Mouse (Mus musculus) forebrain, embryonic 11.5 days (tissue): Measurements from ENCODE around the gene Srxn1. TPM values are rescaled to one million over a fixed set of nuclear protein-coding genes. Genes with fewer than 3 reads are reported as not detected.
"Not testable (repeated sequence)": the region's sequence is repeated elsewhere in the genome, so short reads cannot be mapped to it uniquely, and the experiment has no call there.

ENCODE experiments used
- ATAC-seq: fragments of 200-750 bp; cut with Nextera tagmentation; replicated peaks from 2 replicates; pipeline ENCODE4 v1.8.0; 2017; ENCODE audit warnings: moderate TSS enrichment; ENCODE audit not compliant: low FRiP score
- DNase-seq: peaks from one replicate; pipeline ENCODE4 v3.0.0-alpha.2; 2017; ENCODE audit warnings: low spot score
- H3K27ac ChIP-seq: fragments of 300-500 bp; sonication (generic); 2 replicates; pipeline ENCODE4 v1.5.1; 2014; ENCODE audit warnings: low read depth, low read length
- H3K27me3 ChIP-seq: fragments of 300-500 bp; sonication (generic); 2 replicates; pipeline ENCODE4 v1.6.1; 2014; ENCODE audit warnings: mild to moderate bottlenecking, low read length, mixed read lengths; ENCODE audit not compliant: control insufficient read depth, insufficient read depth
- H3K36me3 ChIP-seq: fragments of 300-500 bp; sonication (generic); 2 replicates; pipeline ENCODE4 v1.6.1; 2014; ENCODE audit warnings: mild to moderate bottlenecking, low read length, moderate library complexity, mixed read lengths; ENCODE audit not compliant: control insufficient read depth, insufficient read depth
- H3K4me1 ChIP-seq: fragments of 300-500 bp; sonication (generic); replicated peaks from 2 replicates; pipeline ENCODE4 v1.6.1; 2014; ENCODE audit warnings: low read length, mixed read lengths; ENCODE audit not compliant: control insufficient read depth, insufficient read depth
- H3K4me2 ChIP-seq: fragments of 300-500 bp; sonication (generic); 2 replicates; pipeline ENCODE4 v1.6.1; 2014; ENCODE audit warnings: low read depth, mild to moderate bottlenecking, low read length, moderate library complexity, mixed read lengths; ENCODE audit not compliant: severe bottlenecking
- H3K4me3 ChIP-seq: fragments of 300-500 bp; sonication (generic); 2 replicates; pipeline ENCODE4 v1.5.1; 2014; ENCODE audit warnings: low read depth, low read length
- H3K9ac ChIP-seq: fragments of 300-500 bp; sonication (generic); 2 replicates; pipeline ENCODE4 v1.6.1; 2014; ENCODE audit warnings: low read length
- H3K9me3 ChIP-seq: fragments of 300-500 bp; sonication (generic); 2 replicates; pipeline ENCODE4 v1.6.1; 2016; ENCODE audit warnings: low read length, mixed read lengths; ENCODE audit not compliant: control insufficient read depth
- WGBS: fragments of 180-500 bp; shearing (Covaris S2); extraction: QIAGEN DNeasy Blood & Tissue Kit; methylation state at CpG from one replicate; pipeline ENCODE4 v1.1.7; 2014; 5-methylcytosine and 5-hydroxymethylcytosine counted together
- polyA plus RNA-seq: library from polyadenylated mRNA; unstranded; fragments of >200 nt; fragmentation: Nextera tagmentation; extraction: Ambion mirVana; gene quantifications from 2 replicates; pipeline ENCODE4 v1.2.1, GENCODE M21; 2014

The Srxn1 gene
- 14.3 and 15.0 TPM in 2 replicates for polyA plus RNA-seq

DNA sequence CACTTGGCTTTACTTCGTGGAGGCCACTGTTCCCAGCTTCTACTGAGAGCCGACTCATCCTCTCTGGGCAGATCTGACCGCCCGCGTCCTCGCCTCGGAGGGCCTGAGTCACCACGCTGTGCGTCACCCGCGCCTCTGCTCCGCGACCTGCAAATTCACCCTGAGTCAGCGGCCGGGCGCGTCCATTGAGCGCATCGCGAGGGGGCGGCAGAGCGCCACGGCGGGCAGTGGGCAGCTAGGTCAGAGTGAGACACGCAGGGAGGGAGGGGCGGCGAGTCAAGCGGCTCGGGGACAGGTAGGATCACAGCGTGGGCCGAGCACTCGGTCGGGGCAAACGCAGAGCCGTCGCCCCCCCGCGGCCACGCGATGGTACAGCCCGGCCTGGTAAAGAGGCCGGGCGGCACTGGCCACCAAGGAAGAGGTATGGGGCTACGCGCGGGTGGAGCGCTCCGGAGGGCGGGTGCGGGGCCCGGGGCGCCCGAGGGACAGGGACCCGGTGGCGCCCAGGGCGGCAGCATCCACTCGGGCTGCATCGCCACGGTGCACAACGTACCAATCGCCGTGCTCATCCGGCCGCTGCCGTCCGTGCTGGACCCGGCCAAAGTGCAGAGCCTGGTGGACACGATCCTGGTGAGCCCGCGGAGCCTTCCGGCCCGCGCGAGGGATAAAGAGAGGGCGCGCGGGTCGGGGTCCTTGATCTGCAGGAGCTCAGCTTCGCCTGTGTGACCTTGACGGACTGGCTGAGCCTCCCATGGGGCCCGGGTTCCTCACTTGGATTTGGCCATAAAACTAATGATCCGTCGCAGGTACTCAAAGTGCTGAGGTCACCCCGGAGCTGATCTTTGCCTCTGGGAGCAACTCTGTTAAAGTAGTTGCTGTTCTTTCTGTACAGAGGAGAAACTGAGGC lies at the start of gene Srxn1:
Srxn1 (plus strand) TSS at position 199 of the 907 bp plus-strand sequence.
- peak within 1 kb of the TSS; percentile 25; the same call in 1 of the 2 replicates for H3K27ac ChIP-seq
- DNase-seq (peak; percentile 91), ATAC-seq (peak; percentile 91)
- H3K4me1 ChIP-seq: peaks cover 7% of the 10 kb centered on the region; the same call in 1 of the 2 replicates
- peak within 1 kb of the TSS; percentile 86 for H3K9ac ChIP-seq
- peak within 1 kb of the TSS; percentile 65 for H3K4me3 ChIP-seq
- H3K4me2 ChIP-seq: peak within 1 kb of the TSS; percentile 89
- WGBS: 2% methylated on average over 76 of the region's 84 CpGs
- H3K27me3 ChIP-seq: no peaks in the 10 kb centered on the region; the same call in 1 of the 2 replicates
- no peaks in the 10 kb centered on the region for H3K9me3 ChIP-seq
- no peaks in the 10 kb centered on the region for H3K36me3 ChIP-seq

DNA sequence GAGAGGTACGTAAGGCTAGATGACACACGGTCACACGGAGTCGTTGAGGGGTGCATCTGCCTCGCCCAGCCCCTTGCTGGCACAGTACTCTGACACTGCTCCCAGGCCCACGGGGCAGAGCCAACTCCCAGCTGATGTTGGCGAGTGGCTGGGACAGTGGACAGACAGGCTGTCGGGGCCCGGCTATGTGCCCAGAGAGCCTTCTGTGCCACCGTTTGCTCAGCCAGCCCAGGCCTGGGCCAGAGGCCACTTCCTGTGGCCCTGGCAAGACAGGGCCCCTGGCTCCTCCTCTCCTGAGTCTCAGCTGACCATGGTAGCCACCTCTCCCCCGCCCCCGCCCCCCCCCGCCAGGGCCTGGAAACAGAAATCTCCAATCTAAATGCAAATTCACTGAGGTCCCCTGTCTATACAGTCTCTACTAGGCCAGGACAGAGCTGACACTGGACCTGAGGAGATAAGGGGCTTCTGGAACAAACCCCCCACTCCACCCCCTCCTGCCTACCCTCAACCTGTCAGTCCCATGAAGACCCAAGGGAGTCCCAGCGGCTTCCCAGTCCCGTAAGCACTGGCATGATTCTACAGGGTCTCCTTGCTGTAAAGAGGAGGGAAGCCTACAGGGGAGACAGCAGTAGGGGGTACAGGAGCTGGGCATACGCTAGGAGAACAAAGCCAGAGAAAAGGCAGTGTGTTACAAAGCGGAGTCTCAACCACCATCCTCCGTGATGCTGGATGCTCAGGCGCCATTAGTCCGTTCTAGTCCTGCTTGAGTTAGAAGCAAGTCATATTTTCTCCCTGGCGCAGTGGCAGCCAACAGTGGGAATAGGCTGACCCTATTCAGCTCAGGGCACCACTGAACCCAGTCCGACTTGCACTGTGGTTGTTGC lies 48.7 kb upstream of the Srxn1 start:
- no peak overlapping the region for H3K4me3 ChIP-seq
- WGBS: 64% methylated on average over 22 of the region's 22 CpGs
- DNase-seq (no peak), ATAC-seq (peak; percentile 48)
- peaks cover 4% of the 10 kb centered on the region for H3K27me3 ChIP-seq
- no peak overlapping the region for H3K4me2 ChIP-seq
- H3K36me3 ChIP-seq: no peaks in the 10 kb centered on the region
- H3K27ac ChIP-seq: no peak overlapping the region
- H3K9me3 ChIP-seq: no peaks in the 10 kb centered on the region
- no peak overlapping the region; the same call in 1 of the 2 replicates for H3K9ac ChIP-seq
- peaks cover 17% of the 10 kb centered on the region for H3K4me1 ChIP-seq

DNA sequence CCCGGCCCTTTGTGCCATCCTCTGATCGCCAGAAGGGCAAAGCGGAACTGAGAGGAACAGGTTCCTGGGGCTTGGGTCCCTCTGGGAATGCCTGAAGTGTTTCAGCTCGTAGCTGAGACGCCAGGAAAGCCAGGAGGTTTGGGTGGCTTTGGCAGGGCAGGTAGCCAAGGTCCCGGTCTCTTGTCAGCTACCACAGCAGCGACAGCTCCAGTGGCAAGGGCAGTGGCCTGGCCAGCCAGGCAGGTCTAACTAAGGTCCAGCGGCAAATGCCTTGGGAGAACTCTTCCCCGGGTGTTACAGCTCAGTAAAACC lies 48.1 kb upstream of the Srxn1 start:
- WGBS: 74% methylated on average over 9 of the region's 9 CpGs
- no peak overlapping the region; the same call in 1 of the 2 replicates for H3K9ac ChIP-seq
- no peak for DNase-seq
- no peak overlapping the region for H3K27ac ChIP-seq
- no peak overlapping the region for H3K4me2 ChIP-seq
- H3K36me3 ChIP-seq: no peaks in the 10 kb centered on the region
- ATAC-seq: no peak
- H3K4me3 ChIP-seq: no peak overlapping the region
- H3K4me1 ChIP-seq: peaks cover 15% of the 10 kb centered on the region
- H3K27me3 ChIP-seq: peaks cover 2% of the 10 kb centered on the region
- no peaks in the 10 kb centered on the region for H3K9me3 ChIP-seq

DNA sequence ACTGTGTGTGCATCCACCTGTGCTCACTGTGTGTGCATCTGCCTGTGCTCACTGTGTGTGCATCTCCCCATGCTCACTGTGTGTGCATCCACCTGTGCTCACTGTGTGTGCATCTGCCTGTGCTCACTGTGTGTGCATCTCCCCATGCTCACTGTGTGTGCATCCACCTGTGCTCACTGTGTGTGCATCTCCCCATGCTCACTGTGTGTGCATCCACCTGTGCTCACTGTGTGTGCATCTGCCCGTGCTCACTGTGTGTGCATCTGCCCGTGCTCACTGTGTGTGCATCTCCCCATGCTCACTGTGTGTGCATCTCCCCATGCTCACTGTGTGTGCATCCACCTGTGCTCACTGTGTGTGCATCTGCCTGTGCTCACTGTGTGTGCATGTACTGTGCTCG lies 42.5 kb upstream of the Srxn1 start:
- not testable (repeated sequence) for H3K4me1 ChIP-seq, H3K36me3 ChIP-seq, ATAC-seq, H3K9me3 ChIP-seq, DNase-seq, H3K4me3 ChIP-seq, H3K9ac ChIP-seq, H3K27ac ChIP-seq, H3K4me2 ChIP-seq, H3K27me3 ChIP-seq
- 89% methylated on average over 3 of the region's 3 CpGs for WGBS

DNA sequence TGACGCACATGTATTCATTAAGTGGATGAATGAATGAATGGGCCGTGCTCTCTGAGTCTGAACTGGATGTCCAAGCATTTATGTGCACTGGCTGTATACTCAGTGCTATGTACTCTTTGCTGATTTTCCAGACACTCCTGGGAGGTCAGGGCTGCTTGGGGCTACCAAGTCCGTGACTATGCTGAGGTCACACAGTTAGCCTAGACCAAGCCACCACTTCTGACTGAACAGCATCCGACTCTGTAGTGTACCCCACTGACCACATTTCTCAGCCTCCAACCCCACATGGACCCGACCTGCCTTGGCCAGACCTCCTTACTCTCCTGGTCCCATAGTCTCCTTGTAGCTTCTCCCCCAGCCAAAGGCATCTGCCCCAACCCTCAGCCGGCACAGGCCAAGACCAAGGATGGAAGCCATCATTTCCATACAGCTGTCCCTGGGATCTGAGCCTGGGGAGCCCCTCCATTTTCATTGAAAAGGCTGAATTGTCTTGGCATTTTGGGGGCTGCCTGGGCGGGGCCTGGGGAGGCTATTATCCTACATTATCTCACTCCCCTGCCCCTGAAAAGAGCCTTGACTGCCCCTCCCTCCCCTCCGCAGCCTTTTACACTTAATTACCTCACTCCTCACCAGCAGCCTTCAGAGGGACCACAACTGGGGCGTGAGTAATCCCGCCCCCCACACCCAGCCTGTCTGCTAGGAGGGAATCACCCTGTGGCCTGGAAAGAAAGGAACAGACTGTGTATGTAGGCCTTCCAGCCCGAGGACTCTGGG lies 36.5 kb upstream of the Srxn1 start:
- no peaks in the 10 kb centered on the region for H3K27me3 ChIP-seq
- H3K9ac ChIP-seq: no peak overlapping the region; the same call in 1 of the 2 replicates
- peak overlapping the region; percentile 90 for H3K27ac ChIP-seq
- WGBS: 12% methylated on average over 11 of the region's 11 CpGs
- H3K4me2 ChIP-seq: peak overlapping the region; percentile 5
- no peaks in the 10 kb centered on the region for H3K9me3 ChIP-seq
- DNase-seq: peak; percentile 87
- H3K4me3 ChIP-seq: no peak overlapping the region
- H3K4me1 ChIP-seq: peaks cover 15% of the 10 kb centered on the region; the same call in 1 of the 2 replicates
- ATAC-seq: peak; percentile 97
- H3K36me3 ChIP-seq: no peaks in the 10 kb centered on the region

DNA sequence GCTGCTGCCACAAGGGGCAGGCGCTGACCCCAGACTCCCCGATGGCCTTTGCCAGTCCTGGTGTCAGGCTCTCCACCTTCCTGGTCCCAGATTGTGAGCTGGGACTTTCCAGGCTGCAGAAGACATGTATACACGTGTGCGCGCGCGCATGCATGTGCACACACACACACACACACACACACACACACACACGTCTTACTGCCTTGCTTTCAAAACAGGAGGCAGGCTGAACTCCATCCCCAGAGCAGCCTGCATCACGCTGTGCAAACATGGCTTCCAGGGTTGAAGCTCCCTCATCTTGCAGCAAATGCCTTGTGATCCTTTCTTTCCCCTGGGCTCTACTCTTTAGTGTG lies 35.9 kb upstream of the Srxn1 start:
- Histone ChIP-seq H3K36me3 (no peaks in the 10 kb centered on the region), H3K4me3 (no peak overlapping the region), H3K27me3 (no peaks in the 10 kb centered on the region; the same call in 1 of the 2 replicates), H3K9ac (no peak overlapping the region; the same call in 1 of the 2 replicates), H3K4me2 (peak overlapping the region; percentile 5), H3K27ac (peak overlapping the region; percentile 90), H3K4me1 (peaks cover 15% of the 10 kb centered on the region; the same call in 1 of the 2 replicates), H3K9me3 (no peaks in the 10 kb centered on the region)
- DNase-seq (no peak), ATAC-seq (no peak)
- 40% methylated on average over 9 of the region's 9 CpGs for whole genome bisulfite sequencing

DNA sequence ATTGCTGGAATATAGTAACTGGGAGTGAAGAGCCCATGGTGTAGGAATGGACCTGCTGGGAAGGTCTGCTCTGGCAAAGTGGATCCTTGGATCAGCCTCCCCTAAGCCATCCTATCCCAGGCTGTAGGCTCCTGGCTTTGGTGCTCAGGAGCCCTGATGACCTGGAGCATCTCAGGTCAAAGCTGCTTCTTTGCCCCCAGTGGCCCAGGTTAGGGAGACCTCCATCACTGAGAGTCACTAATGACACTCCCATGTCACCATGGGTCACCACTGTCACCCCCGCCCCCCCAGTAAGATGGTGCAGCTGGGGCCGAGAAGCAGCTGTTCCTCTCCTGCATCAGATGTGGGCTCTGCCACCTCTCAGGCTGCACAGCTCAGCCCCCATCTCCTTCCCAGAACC lies 35.4 kb upstream of the Srxn1 start:
- 59% methylated on average over 2 of the region's 2 CpGs for WGBS
- no peak for DNase-seq
- Histone ChIP-seq H3K4me1 (peaks cover 15% of the 10 kb centered on the region; the same call in 1 of the 2 replicates), H3K9ac (no peak overlapping the region; the same call in 1 of the 2 replicates), H3K27ac (peak overlapping the region; percentile 90), H3K9me3 (no peaks in the 10 kb centered on the region), H3K4me2 (no peak overlapping the region), H3K4me3 (no peak overlapping the region), H3K36me3 (no peaks in the 10 kb centered on the region), H3K27me3 (no peaks in the 10 kb centered on the region; the same call in 1 of the 2 replicates)
- ATAC-seq: no peak

DNA sequence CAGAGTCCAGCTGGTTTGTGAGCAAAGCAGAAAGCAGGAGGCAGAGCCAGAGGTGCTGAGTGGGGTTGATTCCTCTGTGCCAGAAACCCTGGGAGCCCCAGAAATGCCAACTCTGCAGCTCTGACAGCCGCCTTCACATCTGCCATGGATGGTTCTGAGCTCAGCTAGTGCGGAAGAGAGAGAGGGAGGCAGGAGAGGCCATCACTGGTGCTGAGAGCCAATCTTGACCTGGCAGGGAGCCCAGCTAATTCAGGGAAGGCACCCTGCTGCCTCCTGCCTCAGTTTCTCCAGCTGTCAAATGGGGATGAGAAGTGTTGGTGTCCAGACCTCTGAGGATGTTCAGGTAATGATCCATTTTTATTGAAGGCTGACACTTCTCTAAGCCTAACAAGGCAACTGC lies 30.8 kb upstream of the Srxn1 start:
- H3K27ac ChIP-seq: no peak overlapping the region
- peaks cover 2% of the 10 kb centered on the region; the same call in 1 of the 2 replicates for H3K27me3 ChIP-seq
- H3K9me3 ChIP-seq: no peaks in the 10 kb centered on the region
- no peak for ATAC-seq
- DNase-seq: no peak
- no peak overlapping the region for H3K9ac ChIP-seq
- peaks cover 5% of the 10 kb centered on the region; the same call in 1 of the 2 replicates for H3K4me1 ChIP-seq
- H3K4me2 ChIP-seq: no peak overlapping the region
- no peaks in the 10 kb centered on the region for H3K36me3 ChIP-seq
- no peak overlapping the region for H3K4me3 ChIP-seq
- WGBS: 81% methylated on average over 2 of the region's 2 CpGs
